Mouse (Mus musculus): ENCODE measurements around the gene Mtmr12.

Mtmr12 gene

DNA sequence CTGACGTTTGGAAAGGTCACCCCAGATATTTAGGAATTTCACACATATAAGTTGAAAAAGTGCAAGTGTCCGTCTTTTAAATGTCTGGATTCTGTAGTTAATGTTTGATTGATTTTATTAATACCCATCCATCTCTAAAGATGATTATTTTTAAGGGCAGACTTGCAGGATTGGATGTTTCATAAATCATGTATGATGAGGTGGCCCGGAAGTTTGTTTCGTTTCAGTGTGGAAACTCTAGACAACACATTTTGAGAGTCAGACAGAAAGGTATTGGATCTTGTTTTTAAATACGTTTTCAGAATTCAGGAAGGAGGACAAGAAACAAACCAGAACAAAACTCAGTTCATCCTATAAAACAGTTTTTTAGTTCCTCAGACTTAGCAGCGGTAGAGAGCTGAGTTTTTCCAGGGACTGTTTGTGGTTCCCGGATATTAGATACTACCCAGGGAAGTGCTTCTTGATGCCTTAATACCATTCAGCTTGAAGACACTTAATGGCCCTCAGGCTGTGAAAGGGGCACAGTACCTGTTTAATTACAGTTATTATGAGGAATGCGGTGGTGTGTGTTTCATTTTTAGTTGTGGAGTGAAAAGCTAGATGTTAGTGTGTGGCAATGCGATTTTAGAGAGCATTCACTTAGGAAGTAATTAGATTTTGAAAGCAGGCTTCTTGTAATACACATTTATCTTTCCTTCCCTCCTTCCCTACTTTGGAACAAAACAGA, 118.0 kb downstream of the Mtmr12 start:
- DNase-seq = no peak
